Mouse (Mus musculus) brain, embryonic 14.5 days (tissue): ENCODE measurements around the gene 9430015G10Rik.

ENCODE experiments used
- CTCF ChIP-seq: fragments of 200-500 bp; IDR thresholded peaks from 2 replicates; pipeline ENCODE4 v1.5.1; 2012; ENCODE audit warnings: inconsistent platforms, mild to moderate bottlenecking, moderate library complexity, borderline replicate concordance; ENCODE audit not compliant: insufficient read depth, insufficient read length; ENCODE audit errors: extremely low read depth
- POLR2A ChIP-seq: fragments of 200-500 bp; IDR thresholded peaks from 2 replicates; pipeline ENCODE4 v1.6.1; 2012; ENCODE audit warnings: mild to moderate bottlenecking, inconsistent platforms, borderline replicate concordance; ENCODE audit not compliant: poor library complexity, insufficient read depth, insufficient read length, severe bottlenecking; ENCODE audit errors: extremely low read depth

- TF ChIP-seq POLR2A (no peak), CTCF (no peak)
Observed at GRCm38 (mm10) chr4:156070716-156071115, 39.1 kb upstream of the 9430015G10Rik start.
